Mouse (Mus musculus) CH12.LX (cell line): ENCODE measurements at regions not wholly inside any gene's neighbourhood (a gene's known extent, or its start where the extent isn't known, plus 50 kb on each side); places are given as distances from the start of the nearest gene placed in this dataset.

Experiments used
- BHLHE40 ChIP-seq: IDR thresholded peaks from 2 replicates; pipeline ENCODE4 v1.6.1; 2011; ENCODE audit warnings: mild to moderate bottlenecking, low read depth, low read length, improper control_type of control experiment
- CHD1 ChIP-seq: IDR thresholded peaks from 2 replicates; pipeline ENCODE4 v1.6.1; 2012; ENCODE audit warnings: low read depth, low read length, improper control_type of control experiment, inconsistent platforms
- CTCF ChIP-seq, 2 experiments: IDR thresholded peaks in 1 of 2; conservative IDR thresholded peaks in 1 of 2; 2 replicates each; pipeline ENCODE4 v1.5.1; 2011 to 2012; ENCODE audit warnings: low read depth in 2 of 2, low read length in 2 of 2, improper control_type of control experiment in 1 of 2, inconsistent platforms in 1 of 2, mild to moderate bottlenecking in 1 of 2, moderate library complexity in 1 of 2
- E2F4 ChIP-seq: IDR thresholded peaks from 2 replicates; pipeline ENCODE4 v1.6.1; 2011; ENCODE audit warnings: low read depth, low read length, improper control_type of control experiment; ENCODE audit not compliant: insufficient replicate concordance
- EP300 ChIP-seq: IDR thresholded peaks from 2 replicates; pipeline ENCODE4 v1.6.1; 2011; ENCODE audit warnings: low read length, improper control_type of control experiment
- ETS1 ChIP-seq: conservative IDR thresholded peaks from 2 replicates; pipeline ENCODE4 v1.6.1; 2012; ENCODE audit warnings: low read depth, mild to moderate bottlenecking, inconsistent platforms, low read length, improper control_type of control experiment, moderate library complexity
- HCFC1 ChIP-seq: IDR thresholded peaks from 2 replicates; pipeline ENCODE4 v1.6.1; 2012; ENCODE audit warnings: low read depth, mild to moderate bottlenecking, inconsistent platforms, low read length, improper control_type of control experiment
- MXI1 ChIP-seq: IDR thresholded peaks from 2 replicates; pipeline ENCODE4 v1.6.1; 2011; ENCODE audit warnings: mild to moderate bottlenecking, low read depth, low read length, improper control_type of control experiment
- NRF1 ChIP-seq: IDR thresholded peaks from 2 replicates; pipeline ENCODE4 v1.6.1; 2014; ENCODE audit warnings: low read depth, mild to moderate bottlenecking, inconsistent platforms, low read length, improper control_type of control experiment, moderate library complexity
- POLR2A ChIP-seq: IDR thresholded peaks from 2 replicates; pipeline ENCODE4 v1.6.1; 2011; ENCODE audit warnings: low read depth, mild to moderate bottlenecking, improper control_type of control experiment, low read length
- POLR2AphosphoS2 ChIP-seq: IDR thresholded peaks from 2 replicates; pipeline ENCODE4 v1.6.1; 2011; ENCODE audit warnings: low read depth, low read length, improper control_type of control experiment
- RCOR1 ChIP-seq: conservative IDR thresholded peaks from 2 replicates; pipeline ENCODE4 v1.6.1; 2012; ENCODE audit warnings: low read depth, mild to moderate bottlenecking, inconsistent platforms, low read length, improper control_type of control experiment
- USF1 ChIP-seq: IDR thresholded peaks from 2 replicates; pipeline ENCODE4 v1.6.1; 2014; ENCODE audit warnings: low read depth, mild to moderate bottlenecking, inconsistent platforms, low read length, improper control_type of control experiment
- USF2 ChIP-seq: conservative IDR thresholded peaks from 2 replicates; pipeline ENCODE4 v1.6.1; 2011; ENCODE audit warnings: low read depth, low read length, improper control_type of control experiment

GRCm38 (mm10) chr13:55995255-55995654 is 140.9 kb downstream of the H2afy start:
- TF ChIP-seq USF2 (no peak), POLR2A (no peak), POLR2AphosphoS2 (no peak), ETS1 (no peak), MXI1 (no peak), CTCF (conservative IDR thresholded peaks at IDR 0.05 in 1 of 2, IDR thresholded peaks at IDR 0.05 in 1 of 2; ENCODE audit: low read depth in 2 of 2, low read length in 2 of 2) (no peak), E2F4 (no peak), CHD1 (no peak), BHLHE40 (no peak), EP300 (no peak), RCOR1 (no peak), USF1 (no peak), HCFC1 (no peak), NRF1 (no peak)
